Mouse (Mus musculus) spleen, adult 2 months (tissue): ENCODE results near the gene Mta1. TPM values are rescaled to one million over a fixed set of nuclear protein-coding genes. Genes with fewer than 3 reads are reported as not detected.

Source experiments
- DNase-seq, 2 experiments: peaks; one replicate each; pipeline versions ENCODE4 v3.0.0 to v3.0.0-alpha.2; 2012 to 2021; ENCODE audit warnings: low spot score in 2 of 2, low read depth in 1 of 2
- H3K27ac ChIP-seq: fragments of 200-500 bp; 2 replicates; pipeline ENCODE4 v1.5.1; 2012; ENCODE audit warnings: low read length, inconsistent platforms; ENCODE audit not compliant: insufficient read depth
- H3K27me3 ChIP-seq: fragments of 200-500 bp; 2 replicates; pipeline ENCODE4 v1.6.1; 2012; ENCODE audit warnings: mild to moderate bottlenecking, moderate library complexity, low read length, inconsistent platforms; ENCODE audit not compliant: control insufficient read depth, insufficient read depth
- H3K36me3 ChIP-seq: fragments of 200-500 bp; 2 replicates; pipeline ENCODE4 v1.6.1; 2012; ENCODE audit warnings: mild to moderate bottlenecking, low read length, inconsistent platforms; ENCODE audit not compliant: control insufficient read depth, insufficient read depth
- H3K4me1 ChIP-seq: fragments of 200-500 bp; 2 replicates; pipeline ENCODE4 v1.6.1; 2011; ENCODE audit warnings: inconsistent platforms; ENCODE audit not compliant: control insufficient read depth, insufficient read depth, insufficient read length
- H3K4me3 ChIP-seq: fragments of 200-500 bp; 2 replicates; pipeline ENCODE4 v1.5.1; 2011; ENCODE audit warnings: mild to moderate bottlenecking, inconsistent platforms; ENCODE audit not compliant: insufficient read depth, insufficient read length; ENCODE audit errors: extremely low read depth
- CTCF ChIP-seq: fragments of 200-500 bp; IDR thresholded peaks from 2 replicates; pipeline ENCODE4 v1.5.1; 2011; ENCODE audit warnings: mild to moderate bottlenecking, inconsistent platforms; ENCODE audit not compliant: insufficient read depth, insufficient read length, insufficient replicate concordance; ENCODE audit errors: extremely low read depth
- POLR2A ChIP-seq: fragments of 200-500 bp; IDR thresholded peaks from 2 replicates; pipeline ENCODE4 v1.6.1; 2011; ENCODE audit warnings: low read depth, low read length, inconsistent platforms
- WGBS: fragments of 180-500 bp; shearing (Covaris S2); methylation state at CpG from one replicate; pipeline ENCODE4 v1.1.7; 2018; 5-methylcytosine and 5-hydroxymethylcytosine counted together
- polyA plus RNA-seq: library from polyadenylated mRNA; depleted of rRNA; stranded (reverse); fragments of >200 nt; gene quantifications from 2 replicates; pipeline ENCODE4 v1.2.3, GENCODE M21; 2012

Mta1 gene
- polyA plus RNA-seq, 1 experiment, result 55.6 TPM

DNA sequence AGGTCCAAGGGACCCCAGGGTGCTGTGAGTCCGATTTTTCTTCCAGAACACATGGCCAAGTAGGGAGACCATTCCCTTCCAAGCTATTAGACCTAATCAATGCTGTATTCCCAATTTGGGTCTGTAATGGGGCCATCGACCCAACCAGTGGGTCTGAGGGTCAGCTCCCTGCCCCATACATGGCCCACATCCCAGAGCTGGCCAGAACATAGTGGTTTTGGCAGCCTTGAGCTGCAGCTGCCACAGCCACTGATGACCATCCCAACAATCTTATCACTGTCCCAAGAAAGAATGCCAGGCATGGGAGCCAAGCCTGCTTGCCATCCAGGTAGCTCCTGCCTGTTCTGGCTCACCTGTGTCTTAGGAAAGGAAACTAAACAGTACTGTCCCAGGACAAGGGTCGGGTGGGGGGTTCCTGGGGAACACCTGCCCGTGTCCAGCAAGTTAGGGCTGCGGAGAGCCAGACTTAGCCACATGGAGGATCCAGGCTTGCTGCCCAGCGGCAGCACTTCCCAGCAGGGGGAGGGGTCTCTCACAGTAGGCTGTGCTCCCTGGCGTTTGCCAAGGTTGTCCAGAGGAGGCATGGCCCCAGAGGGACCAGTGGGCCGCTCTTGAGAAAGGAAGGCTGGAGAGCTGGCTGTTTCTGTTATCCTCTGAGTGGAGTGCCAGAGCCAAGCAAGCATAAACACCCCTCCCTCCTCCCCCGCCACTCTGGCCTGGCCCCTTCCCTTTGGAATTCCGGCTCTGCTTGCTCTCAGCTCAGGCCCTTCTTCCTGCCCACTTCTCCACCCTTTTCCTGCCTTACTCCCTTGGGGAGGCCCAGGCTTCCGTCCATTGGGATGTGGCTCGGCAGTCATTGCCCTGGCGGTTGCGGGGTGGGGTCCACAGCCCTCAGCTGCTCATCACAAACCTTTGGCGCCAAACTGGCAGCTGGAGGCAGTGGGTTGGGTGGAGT, 44.2 kb downstream of the Mta1 start:
- WGBS, result 50% methylated on average over 15 of the region's 15 CpGs

DNA sequence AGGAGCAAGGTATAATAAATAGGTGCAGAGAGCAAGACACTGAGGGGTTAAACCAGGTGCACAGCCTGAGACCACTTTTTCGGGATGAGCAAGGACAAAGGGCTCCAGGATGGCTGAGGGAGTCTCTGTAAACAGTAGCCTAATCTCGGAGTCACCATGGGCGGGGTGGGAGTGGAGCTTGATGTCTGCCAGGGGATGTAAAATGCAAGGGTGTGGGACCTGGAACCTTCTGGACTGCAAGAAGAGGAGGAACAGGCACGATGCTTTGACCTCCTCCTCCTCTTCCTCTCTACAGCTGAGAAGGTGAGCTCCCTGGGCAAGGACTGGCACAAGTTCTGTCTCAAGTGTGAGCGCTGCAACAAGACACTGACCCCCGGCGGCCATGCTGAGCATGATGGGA, 45.1 kb downstream of the Mta1 start:
- H3K4me3 ChIP-seq, result no peak overlapping the region
- no peak overlapping the region for H3K27ac ChIP-seq
- H3K4me1 ChIP-seq, result peaks cover 21% of the 10 kb centered on the region; the same call in 1 of the 2 replicates
- 53% methylated on average over 7 of the region's 7 CpGs for WGBS
- DNase-seq, result no peak
- TF ChIP-seq CTCF (no peak), POLR2A (no peak)
- H3K36me3 ChIP-seq, result no peaks in the 10 kb centered on the region
- 0 out of 2 replicates have a peak, but pooled peaks cover 3% of the 10 kb centered on the region for H3K27me3 ChIP-seq

More for the DNA sequence above, 44.2 kb downstream of the Mta1 start:
- Histone ChIP-seq H3K36me3 (no peaks in the 10 kb centered on the region), H3K4me3 (no peak overlapping the region; the same call in 1 of the 2 replicates), H3K27me3 (0 out of 2 replicates have a peak, but pooled peaks cover 3% of the 10 kb centered on the region), H3K27ac (peak overlapping the region; percentile 56; the same call in 1 of the 2 replicates), H3K4me1 (peaks cover 20% of the 10 kb centered on the region; the same call in 1 of the 2 replicates)
- DNase-seq, result no peak
- TF ChIP-seq POLR2A, result no peak
- no peak for TF ChIP-seq CTCF

DNA sequence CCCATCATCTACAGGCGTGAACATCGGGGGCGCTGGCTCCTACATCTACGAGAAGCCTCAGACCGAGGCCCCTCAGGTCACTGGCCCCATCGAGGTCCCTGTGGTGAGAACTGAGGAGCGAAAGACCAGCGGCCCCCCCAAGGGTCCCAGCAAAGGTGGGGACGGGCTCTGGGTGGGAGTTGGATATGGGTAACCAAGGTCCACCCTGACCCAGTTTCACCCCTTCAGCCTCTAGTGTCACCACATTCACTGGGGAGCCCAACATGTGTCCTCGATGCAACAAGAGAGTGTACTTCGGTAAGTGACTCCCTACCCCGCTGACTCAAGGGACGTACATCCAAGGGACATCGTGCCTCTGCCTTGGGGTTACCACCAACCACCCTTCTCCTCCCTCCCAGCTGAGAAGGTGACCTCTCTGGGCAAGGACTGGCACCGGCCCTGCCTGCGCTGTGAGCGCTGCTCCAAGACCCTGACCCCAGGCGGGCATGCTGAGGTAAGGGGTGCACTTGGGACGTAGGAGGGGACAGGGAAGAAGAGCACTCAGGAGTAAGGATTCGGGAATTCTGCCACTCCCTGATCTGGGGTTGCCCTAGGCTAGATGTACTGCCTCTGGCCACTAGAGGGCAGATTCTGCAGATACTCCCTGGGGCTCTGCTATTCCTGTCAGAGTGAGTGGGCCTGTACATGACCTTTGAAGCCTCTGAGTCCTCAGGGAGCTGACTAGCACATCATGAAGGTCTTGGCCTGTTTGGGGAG, 46.1 kb downstream of the Mta1 start:
- peak; percentile 14 to 38 for DNase-seq
- H3K27ac ChIP-seq, result no peak overlapping the region
- H3K27me3 ChIP-seq, result 0 out of 2 replicates have a peak, but pooled peaks cover 3% of the 10 kb centered on the region
- no peaks in the 10 kb centered on the region for H3K36me3 ChIP-seq
- no peak overlapping the region for H3K4me3 ChIP-seq
- H3K4me1 ChIP-seq, result peaks cover 27% of the 10 kb centered on the region; the same call in 1 of the 2 replicates
- TF ChIP-seq CTCF (peak; percentile 60; the same call in 1 of the 2 replicates), POLR2A (no peak)
- WGBS, result 76% methylated on average over 20 of the region's 20 CpGs

DNA sequence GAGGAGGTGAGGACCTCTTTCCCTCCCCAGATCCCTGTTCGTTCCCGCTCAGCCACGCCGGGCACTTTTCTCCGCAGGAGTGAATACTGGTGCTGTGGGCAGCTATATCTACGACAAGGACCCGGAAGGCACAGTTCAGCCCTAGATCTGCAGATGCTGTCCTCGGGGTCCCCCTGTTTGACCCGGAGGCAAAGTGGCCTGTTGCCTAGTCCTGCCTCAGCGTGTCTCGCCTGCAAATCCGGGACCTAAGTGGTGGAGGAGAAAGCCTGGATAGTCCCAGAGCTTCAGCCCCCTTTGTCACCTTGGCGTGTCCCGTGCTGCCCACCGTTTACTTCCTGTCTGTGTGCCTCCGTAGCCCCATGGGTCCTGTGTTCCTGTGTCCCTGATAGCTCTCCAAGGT, 46.8 kb downstream of the Mta1 start:
- DNase-seq, result no peak
- H3K36me3 ChIP-seq, result no peaks in the 10 kb centered on the region
- 0 out of 2 replicates have a peak, but pooled peaks cover 3% of the 10 kb centered on the region for H3K27me3 ChIP-seq
- no peak overlapping the region for H3K27ac ChIP-seq
- WGBS, result 84% methylated on average over 16 of the region's 16 CpGs
- TF ChIP-seq CTCF, result no peak
- no peak for TF ChIP-seq POLR2A
- no peak overlapping the region for H3K4me3 ChIP-seq
- peaks cover 27% of the 10 kb centered on the region; the same call in 1 of the 2 replicates for H3K4me1 ChIP-seq

DNA sequence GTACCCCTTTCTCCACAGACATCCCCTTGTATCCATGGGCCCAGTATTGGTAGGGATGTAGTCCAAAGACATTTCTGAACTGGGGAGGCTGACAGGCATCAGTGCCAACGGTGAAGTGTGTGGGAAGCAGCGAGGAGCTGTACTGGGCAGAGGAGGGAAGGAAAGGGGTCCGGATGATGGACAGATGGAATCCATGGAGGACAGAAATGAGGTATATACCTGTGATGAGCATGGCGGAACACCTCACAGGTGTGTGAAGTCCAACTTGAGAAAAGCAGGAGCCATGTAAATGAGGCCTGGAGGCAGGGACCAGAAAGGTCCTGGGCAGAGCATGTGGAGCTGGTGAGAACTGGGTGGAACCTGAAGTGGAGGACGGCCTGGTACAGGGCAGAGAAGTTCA, 47.5 kb downstream of the Mta1 start:
- Histone ChIP-seq H3K27ac (no peak overlapping the region), H3K27me3 (no peaks in the 10 kb centered on the region), H3K4me1 (peaks cover 30% of the 10 kb centered on the region; the same call in 1 of the 2 replicates), H3K4me3 (no peak overlapping the region), H3K36me3 (no peaks in the 10 kb centered on the region)
- 80% methylated on average over 5 of the region's 5 CpGs for WGBS
- no peak for TF ChIP-seq POLR2A
- TF ChIP-seq CTCF, result no peak
- DNase-seq, result no peak

DNA sequence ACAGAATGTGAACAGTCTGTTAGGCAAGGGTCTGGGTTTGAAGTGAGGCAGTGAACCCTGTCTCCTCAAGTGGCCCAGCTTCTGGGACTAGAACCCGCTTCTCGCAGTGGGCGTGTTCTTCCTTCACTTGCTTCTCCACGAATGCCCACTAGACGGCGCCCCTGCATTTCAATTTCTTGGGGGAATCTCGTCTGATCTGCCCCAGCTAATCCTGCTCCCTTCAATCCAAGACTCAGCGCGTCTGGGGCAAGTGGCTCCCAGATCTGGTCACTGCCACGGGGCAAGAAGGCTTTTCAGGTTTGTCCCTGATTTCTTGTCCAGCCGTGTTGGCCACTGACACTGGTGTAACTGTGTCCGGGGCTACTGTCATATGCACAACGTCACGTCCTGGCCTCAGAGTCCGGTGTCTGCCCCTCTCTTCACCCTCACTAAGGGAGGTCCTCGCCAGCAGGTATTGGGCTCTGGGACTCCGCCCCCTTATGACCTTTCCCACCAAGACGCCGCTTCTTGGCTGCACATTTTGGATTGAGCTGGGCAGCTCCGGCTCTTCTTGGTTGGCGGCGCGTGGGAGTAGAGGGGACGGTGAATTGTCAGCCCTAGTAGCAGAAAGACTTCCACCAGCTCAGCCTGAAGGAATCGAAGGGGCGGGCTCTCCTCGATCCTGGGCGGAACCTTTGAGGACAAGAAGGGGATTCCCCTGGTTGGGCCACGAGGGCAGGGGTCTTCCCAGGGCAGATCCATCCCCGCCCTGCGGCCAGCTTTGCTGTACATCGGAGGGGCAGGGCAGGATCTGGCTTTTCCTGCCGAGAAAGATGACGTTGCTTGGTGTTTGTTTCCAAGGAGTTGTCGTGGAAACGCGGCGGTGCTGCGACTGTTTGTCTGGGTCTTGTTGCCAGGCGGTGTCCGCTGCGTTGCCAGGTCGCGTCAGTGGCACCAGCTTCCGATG, 48.3 kb downstream of the Mta1 start, which contains the start of gene Crip1:
Gene Crip1 (plus strand): TSS at position 205 of the 946 bp plus-strand sequence.
- peak; percentile 70 to 88 for DNase-seq

More for the DNA sequence above, 48.3 kb downstream of the Mta1 start, which contains the start of gene Crip1:
- Histone ChIP-seq H3K27me3 (no peaks in the 10 kb centered on the region), H3K4me3 (peak within 1 kb of the TSS; percentile 43; the same call in 1 of the 2 replicates), H3K27ac (peak within 1 kb of the TSS; percentile 19; the same call in 1 of the 2 replicates), H3K36me3 (no peaks in the 10 kb centered on the region), H3K4me1 (peaks cover 38% of the 10 kb centered on the region; the same call in 1 of the 2 replicates)
- TF ChIP-seq CTCF (peak; percentile 78; the same call in 1 of the 2 replicates), POLR2A (no peak)
- 24% methylated on average over 45 of the region's 45 CpGs for WGBS
